Mouse (Mus musculus) liver, adult 2 months (tissue): ENCODE data around the gene Secisbp2.

Source experiments
- CTCF ChIP-seq: fragments of 200-500 bp; IDR thresholded peaks from 2 replicates; pipeline ENCODE4 v1.5.1; 2011; ENCODE audit warnings: low read depth, low read length, control low read depth
- POLR2A ChIP-seq: fragments of 200-500 bp; IDR thresholded peaks from 2 replicates; pipeline ENCODE4 v1.6.1; 2011; ENCODE audit warnings: low read length, control low read depth; ENCODE audit not compliant: insufficient read depth; ENCODE audit errors: extremely low read depth

- TF ChIP-seq CTCF (no peak), POLR2A (no peak)
Measured at GRCm38 (mm10) chr13:51656516-51657235, 5.2 kb downstream of the Secisbp2 start.
